Mouse (Mus musculus) B cell, adult (primary cell): ENCODE measurements around the gene Kif19a. TPM values are rescaled to one million over a fixed set of nuclear protein-coding genes. Genes with fewer than 3 reads are reported as not detected.

Experiments used
- total RNA-seq: library from RNA; stranded (reverse); gene quantifications from 4 replicates; pipeline ENCODE4 v1.2.4, GENCODE M21; 2023; ENCODE audit not compliant: inconsistent age

The Kif19a gene
- 2.6 to 4.0 TPM (median 3.7 TPM) in 4 replicates for total RNA-seq

GRCm38 (mm10) chr11:114764820-114765818, at the start of gene Kif19a:
TSS of gene Kif19a (plus strand) at chr11:114765388.

GRCm38 (mm10) chr11:114726965-114727825, 38.0 kb upstream of the Kif19a start, which contains the start of gene Dnaic2:
TSS of gene Dnaic2 (plus strand) at chr11:114727408.

GRCm38 (mm10) chr11:114795848-114796322, 30.7 kb downstream of the Kif19a start, which contains the start of gene Btbd17:
TSS of gene Btbd17 (minus strand) at chr11:114795945.

GRCm38 (mm10) chr11:114798624-114799023, 33.4 kb downstream of the Kif19a start, which contains the start of gene Gpr142:
TSS of gene Gpr142 (plus strand) at chr11:114798924.

Other genes starting within 250 kb of the Kif19a start
- 2,143 to 2,270 TPM (median 2,172 TPM) in 4 replicates for gene Rpl38, start 96.9 kb upstream of the Kif19a start, total RNA-seq
- gene Ttyh2, start 90.0 kb upstream of the Kif19a start, total RNA-seq: 2.1 to 3.4 TPM (median 2.7 TPM) in 4 replicates
- 0.45 TPM in 1 of 4 replicates, not detected in the others for gene Dnaic2, start 38.0 kb upstream of the Kif19a start, total RNA-seq
- not detected in 4 replicates for gene Btbd17, start 30.6 kb downstream of the Kif19a start, total RNA-seq
- gene Gpr142, start 33.5 kb downstream of the Kif19a start, total RNA-seq: not detected in 4 replicates
- gene Gprc5c, start 85.8 kb downstream of the Kif19a start, total RNA-seq: 0.16 TPM in 1 of 4 replicates, not detected in the others
- gene Cd300a, start 124.7 kb downstream of the Kif19a start, total RNA-seq: 0.71 to 1.3 TPM (median 0.95 TPM) in 4 replicates
- 0.26 to 1.3 TPM in 2 of 4 replicates, not detected in the others for gene Cd300lb, start 169.0 kb downstream of the Kif19a start, total RNA-seq
- not detected in 4 replicates for gene Cd300c, start 203.8 kb downstream of the Kif19a start, total RNA-seq
- gene Cd300ld, start 224.5 kb downstream of the Kif19a start, total RNA-seq: 0.51 to 1.00 TPM (median 0.70 TPM) in 4 replicates
- 0.60 to 2.1 TPM (median 1.6 TPM) in 4 replicates for gene Cd300c2, start 236.5 kb downstream of the Kif19a start, total RNA-seq